Mouse (Mus musculus): ENCODE data around the gene Slc4a3.

GRCm38 (mm10) chr1:75547351-75547750, 1.3 kb downstream of the Slc4a3 start:
- TF ChIP-seq POLR2A (IDR thresholded peaks at IDR 0.05; ENCODE audit: borderline replicate concordance, control insufficient read depth, low read depth, low read length): no peak
- TF ChIP-seq CTCF (IDR thresholded peaks at IDR 0.05; ENCODE audit: control insufficient read depth, insufficient read depth, low read length): no peak

Data from bone marrow, adult 2 months (tissue).